Mouse (Mus musculus) mesoderm, embryonic 11.5 days (tissue): ENCODE data around the gene Dolk.

ENCODE experiments used
- DNase-seq: peaks from one replicate; pipeline ENCODE4 v3.0.0-alpha.2; 2012; ENCODE audit warnings: low read depth, low spot score

Dolk gene

DNA sequence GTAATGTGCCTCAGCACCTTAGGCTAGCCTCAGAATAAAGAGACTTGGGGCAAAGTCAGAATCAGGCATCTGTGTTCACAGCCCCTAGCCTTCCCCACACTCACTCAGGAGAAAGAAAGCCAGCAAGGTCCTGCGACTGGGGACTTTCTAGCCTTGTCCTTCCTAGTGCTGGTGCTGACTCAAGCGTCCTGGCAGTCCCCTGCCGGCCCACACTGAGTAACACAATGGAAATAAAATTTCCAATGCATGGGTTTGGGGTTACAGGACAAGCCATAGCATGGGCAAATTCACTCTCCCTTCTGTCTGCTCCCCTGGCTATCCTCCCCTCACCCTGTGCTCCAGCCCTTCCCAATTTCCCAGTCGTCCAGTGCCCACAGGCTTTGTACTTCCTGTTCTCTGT lies 17.8 kb downstream of the Dolk start:
- no peak for DNase-seq

DNA sequence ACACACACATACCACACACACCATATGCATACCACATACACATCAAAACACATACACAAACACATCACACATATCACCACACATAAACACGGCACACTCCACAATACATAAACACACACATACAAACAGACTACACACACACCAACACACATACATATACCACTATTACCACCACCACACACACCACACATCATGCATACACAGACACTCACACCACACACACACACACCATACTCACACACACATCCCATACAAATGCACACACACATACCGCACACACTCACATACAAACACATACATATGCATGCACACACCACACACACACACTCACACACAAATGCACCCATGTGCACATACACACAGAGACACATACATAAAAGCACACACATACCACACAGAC lies 18.7 kb downstream of the Dolk start:
- no peak for DNase-seq

DNA sequence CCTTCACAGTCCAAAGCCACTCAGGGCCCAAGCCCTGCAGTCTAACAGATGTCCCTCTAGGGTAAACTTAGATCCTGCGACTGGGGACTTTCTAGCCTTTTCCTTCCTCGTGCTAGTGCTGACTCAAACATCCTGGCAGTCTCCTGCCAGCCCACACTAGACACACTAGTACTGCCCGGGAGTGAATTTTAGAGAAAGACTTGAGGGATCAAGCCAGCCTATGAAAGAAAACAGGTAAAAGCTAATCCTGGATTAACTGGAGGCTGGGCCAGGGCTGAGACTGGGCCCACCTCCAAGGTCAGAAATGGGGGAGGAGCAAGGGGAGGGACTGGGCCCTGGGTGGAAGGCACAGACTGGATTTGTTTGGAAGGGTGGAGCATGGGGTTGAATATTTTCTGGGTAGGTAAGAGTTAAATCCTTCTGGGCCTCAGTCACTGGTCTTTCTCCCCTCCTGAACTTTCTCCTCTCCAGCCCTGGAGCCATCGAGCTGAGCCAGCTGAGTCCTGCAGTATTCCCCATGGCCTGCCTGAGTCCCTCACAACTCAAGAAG lies 19.7 kb downstream of the Dolk start:
- no peak for DNase-seq

DNA sequence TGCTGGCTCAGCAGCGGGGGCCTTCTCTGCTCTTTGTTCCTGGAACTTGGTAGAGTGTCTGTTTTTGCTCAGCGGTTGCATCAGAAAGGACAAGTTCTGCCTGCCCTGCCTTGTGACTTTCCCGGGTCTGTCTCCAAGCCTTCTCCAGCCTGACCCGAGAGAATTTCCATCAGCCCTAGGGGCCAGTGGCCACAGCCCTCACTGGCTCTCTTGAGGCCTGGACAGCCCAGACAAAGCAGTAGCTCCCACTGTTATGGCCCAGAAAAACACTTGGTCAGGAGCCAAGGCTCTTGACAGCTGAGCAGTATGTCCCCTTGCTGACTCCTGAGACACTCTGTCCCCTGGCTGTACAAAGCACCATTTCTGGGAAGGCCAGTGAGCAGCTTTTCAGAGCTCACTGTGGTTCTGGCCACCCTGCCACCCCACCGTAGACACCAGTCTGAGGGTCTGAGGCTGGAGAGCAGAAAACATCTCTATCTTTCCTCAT lies 20.3 kb downstream of the Dolk start, which contains the start of gene Phyhd1:
Gene Phyhd1, plus strand, starts transcription at position 437 of the 487 bp plus-strand sequence.
- DNase-seq: no peak

DNA sequence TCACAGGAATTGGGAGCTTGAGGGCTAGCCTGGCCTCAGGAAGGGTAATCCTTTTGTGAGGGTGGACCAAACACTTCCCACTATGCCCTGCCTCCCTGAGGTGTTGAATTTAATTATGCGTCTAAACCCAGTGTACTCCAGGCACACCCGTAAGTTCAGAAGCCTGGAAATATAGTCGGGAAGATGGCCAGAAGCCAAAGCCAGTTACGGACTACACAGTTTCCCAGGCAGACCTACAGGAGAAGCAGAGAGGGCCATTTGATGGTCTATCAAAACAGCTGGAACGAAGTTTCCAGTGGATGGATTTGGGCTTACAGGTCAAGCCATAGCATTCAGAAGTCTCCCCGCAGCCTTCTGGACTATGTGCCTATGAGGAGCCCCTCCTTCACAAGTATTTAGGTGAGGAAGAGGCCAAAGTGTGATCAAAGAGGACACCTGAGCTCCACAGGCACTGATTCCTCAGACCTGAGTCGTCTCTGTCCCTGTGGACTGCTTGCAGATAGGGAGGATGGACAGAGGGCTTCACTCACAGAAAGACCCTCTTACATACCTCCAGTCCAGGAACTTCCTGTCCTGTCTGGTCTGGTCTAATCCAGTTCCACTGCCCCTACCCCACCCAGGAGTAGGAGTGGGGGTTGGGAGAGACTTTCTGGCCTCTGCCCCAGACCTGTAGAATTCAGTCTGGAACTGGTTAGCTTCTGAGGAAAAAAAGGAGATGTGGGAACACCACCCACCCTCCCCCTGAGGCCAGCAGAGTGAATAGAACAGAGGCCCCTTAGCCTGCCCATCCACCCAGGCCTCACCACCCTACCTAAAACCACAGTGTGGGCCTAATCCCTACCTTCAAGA lies 21.2 kb downstream of the Dolk start:
- DNase-seq: no peak

DNA sequence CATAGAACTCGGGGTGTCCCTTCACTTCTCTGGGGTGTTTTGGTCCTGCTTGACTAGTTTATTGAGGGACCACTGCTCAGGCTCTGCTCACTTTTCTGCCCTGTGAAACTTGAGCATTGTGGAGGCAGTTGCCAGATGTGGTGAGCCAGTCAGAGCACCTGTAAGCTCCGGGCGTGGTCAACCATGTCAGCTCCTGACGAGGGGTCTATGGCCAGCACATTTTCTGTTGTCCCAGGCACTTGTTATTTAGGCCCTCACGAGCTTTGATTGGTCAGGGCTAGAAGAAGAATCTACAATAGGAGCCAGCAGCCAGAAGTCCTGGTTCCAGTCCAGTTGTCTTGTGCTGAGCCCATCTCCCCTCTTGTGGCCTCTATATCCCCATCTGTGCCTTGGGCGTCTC lies 22.3 kb downstream of the Dolk start:
- no peak for DNase-seq

DNA sequence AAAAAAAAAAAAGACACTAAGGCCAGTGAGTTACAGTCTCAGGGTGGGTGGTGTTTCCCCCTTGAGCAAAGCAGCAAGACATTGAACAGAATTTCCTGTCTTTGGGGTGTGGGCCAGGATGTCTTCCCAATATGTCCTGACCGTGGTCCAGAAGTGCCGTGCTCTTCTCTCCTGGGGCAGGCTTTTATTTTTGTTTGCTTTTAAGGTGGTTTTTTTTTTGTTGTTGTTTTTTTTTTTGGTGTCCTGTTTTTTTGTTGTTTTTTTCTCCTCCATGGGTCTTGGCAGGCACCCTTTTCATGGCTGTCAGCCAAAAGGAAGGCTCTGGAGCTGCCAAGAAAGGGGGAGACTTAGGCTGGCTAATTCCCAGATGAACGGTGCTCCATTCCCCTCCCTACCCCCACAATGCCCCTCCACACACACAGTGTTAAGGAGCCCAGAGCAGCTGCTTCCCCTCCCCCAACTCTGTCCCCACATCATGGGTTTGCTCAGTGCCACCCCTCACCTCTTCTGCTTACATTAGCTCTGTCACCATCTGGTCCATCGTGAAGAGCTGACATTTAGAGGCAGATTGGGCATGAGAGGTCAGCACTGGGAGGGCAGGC lies 23.2 kb downstream of the Dolk start:
- DNase-seq: no peak

DNA sequence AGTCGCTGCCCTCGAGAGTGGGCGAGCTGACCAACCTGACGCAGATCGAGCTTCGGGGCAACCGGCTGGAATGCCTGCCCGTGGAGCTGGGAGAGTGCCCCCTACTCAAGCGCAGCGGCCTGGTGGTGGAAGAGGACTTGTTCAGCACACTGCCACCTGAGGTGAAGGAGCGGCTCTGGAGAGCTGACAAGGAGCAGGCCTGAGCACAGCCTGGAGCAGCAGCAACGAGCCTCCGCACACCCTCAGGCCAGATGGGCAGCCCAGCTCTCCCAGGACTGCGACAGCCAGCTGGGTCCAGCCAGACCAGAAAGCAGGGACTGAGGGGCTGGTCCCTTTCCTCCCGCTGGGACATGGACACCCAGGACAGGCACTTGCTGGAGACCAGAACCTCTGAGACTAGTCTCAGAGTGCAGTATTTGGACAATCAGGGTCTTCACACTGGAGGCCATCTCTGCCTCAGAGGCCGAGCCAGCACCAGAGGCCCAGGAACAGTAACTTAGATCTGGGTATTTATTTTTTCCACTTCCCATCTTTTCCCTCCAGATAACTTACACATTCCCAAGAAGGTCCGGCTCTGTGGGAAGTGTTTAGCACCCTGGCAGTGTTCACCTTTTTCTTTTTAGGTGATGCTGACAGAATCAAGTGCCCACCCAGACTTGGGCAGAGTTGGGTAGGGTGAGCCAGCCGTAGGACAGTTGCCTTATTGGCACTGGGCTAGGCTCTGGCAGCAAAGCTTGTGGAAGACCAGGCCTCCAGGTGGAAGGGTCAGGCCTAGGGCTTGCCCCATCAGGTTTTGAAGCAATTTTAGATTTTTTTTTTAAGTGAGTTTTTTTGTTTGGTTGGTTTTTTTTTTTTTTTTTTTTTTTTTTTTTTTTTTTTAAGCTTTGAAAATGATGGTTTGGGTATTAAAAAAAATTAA lies 24.0 kb downstream of the Dolk start:
- no peak for DNase-seq

DNA sequence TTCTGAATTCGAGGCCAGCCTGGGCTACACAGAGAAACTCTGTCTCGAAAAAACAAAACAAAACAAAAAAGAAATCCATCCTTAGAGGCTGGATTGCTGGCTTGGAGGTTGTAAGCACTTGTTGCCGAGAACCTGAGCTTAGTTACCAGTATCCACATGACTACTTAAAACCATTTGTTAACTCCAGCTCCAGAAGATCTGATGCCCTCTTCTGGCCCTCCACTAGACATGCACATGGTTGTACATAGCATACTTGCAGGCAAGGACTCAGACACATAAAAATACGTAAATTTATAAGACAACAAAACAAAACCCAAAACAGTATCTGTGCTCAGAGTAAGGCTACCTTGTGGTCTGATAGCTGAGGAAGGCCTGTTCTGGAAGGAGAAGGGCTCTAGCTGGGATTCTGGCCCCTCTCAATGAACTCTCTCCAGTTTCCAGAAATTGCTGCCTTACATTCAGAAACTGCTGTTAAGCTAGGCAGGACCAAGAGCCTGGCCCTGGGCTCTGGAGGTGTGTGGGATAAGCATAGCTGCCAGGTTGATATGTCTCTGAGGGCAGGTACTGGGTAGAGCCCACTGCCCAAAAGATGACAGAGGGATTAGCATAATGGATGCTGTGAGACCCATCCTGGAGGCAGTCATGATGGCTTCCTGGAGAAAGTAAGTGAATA lies 24.9 kb downstream of the Dolk start:
- no peak for DNase-seq

DNA sequence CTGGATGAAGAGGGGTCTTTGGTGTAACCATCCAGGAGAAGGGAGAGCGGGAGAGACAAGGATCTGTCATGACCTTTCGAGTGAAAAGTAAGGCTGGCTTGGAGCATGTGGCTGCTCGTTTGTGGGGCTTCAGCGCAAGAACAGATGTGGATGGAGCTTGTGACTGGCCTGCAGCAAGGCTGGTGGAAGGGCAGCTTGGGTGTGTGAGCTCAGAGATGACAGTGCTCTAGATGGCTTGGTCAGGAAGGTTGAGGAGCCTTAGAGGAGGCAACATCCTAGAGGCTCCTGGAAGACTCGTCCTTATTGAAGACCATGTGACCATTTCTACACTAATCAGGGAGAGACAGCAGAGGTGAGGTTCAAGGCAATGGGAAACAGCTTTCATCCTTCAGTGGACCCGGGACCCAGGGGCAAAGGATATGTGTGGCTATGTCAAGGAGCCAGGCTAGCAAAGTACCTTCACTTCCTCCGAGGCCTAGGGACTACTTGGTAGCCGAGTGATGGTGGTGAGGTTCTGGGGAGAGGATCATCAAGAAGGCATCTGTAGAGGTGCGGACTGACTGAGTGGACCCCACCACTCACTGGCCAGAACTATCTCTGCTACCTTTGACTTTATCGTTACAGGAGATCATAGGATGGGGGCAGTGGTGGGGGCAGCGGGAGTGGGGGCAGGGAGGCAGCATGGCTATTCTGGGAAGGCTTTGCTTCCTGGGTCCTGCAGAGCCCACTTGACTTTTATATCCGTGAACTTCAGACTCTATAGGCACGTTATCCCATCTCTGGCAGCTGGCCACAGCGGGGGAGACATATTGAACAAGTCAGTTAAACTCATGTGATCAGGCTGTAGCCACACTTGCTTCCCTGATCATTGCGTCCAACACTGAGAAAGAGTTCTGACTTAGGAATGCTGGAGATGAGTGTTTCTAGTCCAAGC lies 26.7 kb downstream of the Dolk start:
- DNase-seq: no peak

DNA sequence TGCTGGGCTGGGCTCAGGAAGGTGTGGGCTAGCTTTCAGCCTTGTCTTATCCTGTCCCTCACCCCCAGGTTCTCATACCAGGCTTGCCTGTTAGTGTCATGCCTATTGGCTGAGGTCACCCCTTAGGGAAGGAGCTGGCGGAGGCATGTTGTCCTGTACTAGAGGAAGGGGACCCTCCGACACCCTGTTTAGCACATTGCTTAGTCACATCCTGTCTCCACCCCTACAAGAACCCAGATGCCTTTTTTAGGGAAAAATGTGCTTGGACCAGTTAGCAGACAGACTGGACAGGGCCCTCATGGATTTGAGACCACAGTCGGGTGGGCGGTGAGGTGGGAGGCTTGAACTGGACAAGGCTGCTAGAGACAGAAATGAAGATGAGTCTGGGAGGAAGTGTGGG lies 27.5 kb downstream of the Dolk start:
- DNase-seq: no peak

DNA sequence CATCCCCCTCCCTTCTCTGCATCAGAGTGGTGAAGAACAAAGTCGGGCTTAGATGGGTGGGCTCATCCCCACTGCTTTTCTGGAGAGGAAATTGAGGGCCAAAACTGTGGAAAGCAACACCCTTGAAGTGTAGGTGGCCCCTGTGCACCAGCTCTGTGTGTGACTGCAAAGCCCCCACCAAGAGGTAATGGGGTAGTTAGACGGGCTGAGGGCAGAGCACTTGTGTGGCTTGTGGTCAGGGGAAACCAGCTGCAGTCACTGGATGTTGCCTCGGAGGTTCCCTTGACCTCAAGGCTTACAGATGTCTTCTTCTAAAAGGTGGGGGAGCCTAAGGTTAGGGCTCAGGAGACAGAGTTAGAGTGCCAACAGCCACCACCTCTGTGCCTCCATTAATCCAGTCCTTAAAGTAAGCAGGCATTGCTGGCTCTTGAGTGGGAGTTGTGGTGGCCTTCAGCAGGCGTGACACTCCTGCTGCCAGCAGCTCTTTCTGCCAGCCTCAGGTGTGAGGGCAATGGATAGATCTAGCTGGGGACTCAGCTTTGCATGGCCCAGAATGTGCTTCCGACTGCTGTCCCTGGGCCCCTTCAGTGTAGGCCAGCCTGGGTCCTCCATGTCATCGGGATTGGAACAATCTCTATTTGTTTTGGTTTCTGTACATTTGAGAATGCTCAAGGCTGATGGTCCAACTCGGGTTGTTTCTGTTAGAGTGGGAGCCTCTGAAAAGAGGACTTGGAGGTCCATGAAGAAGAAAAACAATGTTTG lies 28.3 kb downstream of the Dolk start:
- DNase-seq: no peak

DNA sequence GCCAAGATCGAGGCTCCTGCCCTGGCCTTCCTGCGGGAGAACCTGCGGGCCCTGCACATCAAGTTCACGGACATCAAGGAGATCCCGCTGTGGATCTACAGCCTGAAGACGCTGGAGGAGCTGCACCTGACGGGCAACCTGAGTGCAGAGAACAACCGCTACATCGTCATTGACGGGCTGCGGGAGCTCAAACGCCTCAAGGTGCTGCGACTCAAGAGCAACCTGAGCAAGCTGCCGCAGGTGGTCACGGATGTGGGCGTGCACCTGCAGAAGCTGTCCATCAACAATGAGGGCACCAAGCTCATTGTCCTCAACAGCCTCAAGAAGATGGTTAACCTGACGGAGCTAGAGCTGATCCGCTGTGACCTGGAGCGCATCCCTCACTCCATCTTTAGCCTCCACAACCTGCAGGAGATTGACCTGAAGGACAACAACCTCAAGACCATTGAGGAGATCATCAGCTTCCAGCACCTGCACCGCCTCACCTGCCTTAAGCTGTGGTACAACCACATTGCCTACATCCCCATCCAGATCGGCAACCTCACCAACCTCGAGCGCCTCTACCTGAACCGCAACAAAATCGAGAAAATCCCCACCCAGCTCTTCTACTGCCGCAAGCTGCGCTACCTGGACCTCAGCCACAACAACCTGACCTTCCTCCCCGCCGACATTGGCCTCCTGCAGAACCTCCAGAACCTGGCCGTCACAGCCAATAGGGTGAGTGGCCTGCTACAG lies 29.4 kb downstream of the Dolk start:
- DNase-seq: no peak

DNA sequence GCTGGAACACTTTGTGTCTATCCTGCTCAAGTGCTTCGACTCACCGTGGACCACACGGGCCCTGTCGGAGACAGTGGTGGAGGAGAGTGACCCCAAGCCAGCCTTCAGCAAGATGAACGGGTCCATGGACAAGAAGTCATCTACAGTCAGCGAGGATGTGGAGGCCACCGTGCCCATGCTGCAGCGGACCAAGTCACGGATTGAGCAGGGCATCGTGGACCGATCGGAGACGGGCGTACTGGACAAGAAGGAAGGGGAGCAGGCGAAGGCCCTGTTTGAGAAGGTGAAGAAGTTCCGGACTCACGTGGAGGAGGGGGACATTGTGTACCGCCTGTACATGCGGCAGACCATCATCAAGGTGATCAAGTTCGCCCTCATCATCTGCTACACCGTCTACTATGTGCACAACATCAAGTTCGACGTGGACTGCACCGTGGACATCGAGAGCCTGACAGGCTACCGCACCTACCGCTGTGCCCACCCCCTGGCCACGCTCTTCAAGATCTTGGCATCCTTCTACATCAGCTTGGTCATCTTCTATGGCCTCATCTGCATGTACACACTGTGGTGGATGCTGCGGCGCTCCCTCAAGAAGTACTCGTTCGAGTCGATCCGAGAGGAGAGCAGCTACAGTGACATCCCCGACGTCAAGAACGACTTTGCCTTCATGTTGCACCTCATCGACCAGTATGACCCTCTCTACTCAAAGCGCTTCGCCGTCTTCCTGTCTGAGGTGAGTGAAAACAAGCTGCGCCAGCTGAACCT lies 30.3 kb downstream of the Dolk start:
- no peak for DNase-seq

DNA sequence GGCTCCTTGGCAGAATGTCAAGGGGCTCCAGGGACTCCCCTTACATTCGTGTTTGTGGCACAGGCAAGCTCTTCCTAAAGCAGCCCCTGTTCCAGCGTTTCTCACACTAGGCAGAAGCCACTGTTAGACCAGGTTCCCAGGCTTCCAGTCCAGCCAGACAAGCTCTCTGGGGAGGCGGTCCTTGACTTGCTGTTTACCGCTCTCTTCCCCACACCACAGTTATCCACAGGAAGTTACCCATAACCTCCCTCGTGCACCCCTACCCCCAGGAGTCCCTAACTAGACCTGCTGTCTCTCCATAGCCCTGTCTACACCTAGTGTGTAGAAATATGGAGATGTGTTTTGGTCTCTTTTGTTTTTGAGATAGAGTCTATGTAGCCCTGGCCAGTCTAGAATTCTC lies 32.3 kb downstream of the Dolk start:
- no peak for DNase-seq

DNA sequence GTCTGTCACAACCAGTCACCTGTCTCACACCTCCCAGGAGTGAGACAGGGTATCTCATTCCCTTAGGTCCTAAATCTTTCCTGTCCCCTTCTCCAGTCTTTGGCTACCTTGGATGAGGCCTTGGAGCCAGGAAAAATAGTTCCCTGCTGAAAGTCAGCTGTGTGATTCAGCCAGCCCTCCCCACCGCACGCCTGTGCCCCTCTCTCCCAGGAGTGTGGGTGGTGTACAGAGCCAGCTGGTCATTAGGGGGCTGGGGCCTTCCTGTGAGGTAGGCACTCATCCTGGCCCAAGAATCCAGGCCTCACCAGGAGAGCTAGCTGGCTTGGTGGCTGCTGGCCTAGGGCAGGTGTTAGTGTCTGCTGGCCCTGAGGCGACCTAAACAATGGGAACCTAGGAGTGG lies 33.6 kb downstream of the Dolk start:
- no peak for DNase-seq

DNA sequence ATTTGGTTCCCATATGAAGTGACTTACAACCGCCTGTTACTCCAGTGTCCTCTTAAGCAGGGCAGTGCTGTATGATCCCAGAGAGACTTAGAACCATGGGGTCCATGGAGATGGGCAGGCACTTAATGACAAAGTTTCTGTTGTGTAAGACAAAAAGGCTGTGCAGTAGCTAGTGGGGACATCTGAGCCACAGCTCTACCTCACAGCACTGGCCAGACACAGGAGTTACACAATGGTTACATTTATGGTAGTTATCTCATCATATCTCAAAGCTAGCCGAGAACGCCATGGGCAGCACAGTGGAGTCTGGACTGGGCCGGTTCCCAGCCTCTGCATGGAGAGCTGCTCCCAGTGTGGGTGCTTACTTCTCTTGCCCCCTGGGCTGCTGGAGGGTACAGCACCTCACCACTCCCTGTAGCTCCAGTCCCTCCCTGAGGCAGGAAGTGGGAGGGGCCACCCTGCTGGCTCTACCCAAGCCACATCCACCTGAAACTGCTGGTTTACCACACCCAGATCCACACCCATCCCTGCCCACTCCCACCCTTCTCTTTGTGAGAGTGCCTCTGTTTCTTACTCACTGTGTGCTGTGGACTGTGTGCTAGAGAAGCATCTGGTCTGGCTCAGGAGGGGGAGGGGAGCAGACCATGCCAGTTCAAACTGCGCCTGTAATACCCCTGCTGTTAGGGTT lies 34.6 kb downstream of the Dolk start:
- DNase-seq: no peak
